Mouse (Mus musculus): ENCODE data around the gene Serac1. TPM values are rescaled to one million over a fixed set of nuclear protein-coding genes. Genes with fewer than 3 reads are reported as not detected.
A peak's percentile ranks its signal among the peaks of the same experiment; 100 is the strongest.

The Serac1 gene
- 22.5 and 22.7 TPM in 2 replicates for polyA plus RNA-seq (2012; rRNA removed)

GRCm38 (mm10) chr17:6079287-6080122 is at the start of gene Serac1, which contains the start of gene Gtf2h5:
Serac1 (minus strand) TSS chr17:6079741.
Gtf2h5 (plus strand) TSS chr17:6079786.
- DNase-seq (ENCODE audit: extremely low spot score in 1 of 2, low spot score in 1 of 2), result peak; percentile 93 to 99

- no peak for DNase-seq (ENCODE audit: extremely low spot score in 1 of 2, low spot score in 1 of 2)
Measured at GRCm38 (mm10) chr17:6128039-6128438, 48.5 kb upstream of the Serac1 start.

GRCm38 (mm10) chr17:6125441-6125840 is 45.9 kb upstream of the Serac1 start:
- DNase-seq (ENCODE audit: extremely low spot score in 1 of 2, low spot score in 1 of 2), result no peak

GRCm38 (mm10) chr17:6123776-6124175 is 44.2 kb upstream of the Serac1 start:
- no peak for DNase-seq (ENCODE audit: extremely low spot score in 1 of 2, low spot score in 1 of 2)

- DNase-seq (ENCODE audit: extremely low spot score in 1 of 2, low spot score in 1 of 2), result no peak
Measured at GRCm38 (mm10) chr17:6118861-6119260, 39.3 kb upstream of the Serac1 start.

GRCm38 (mm10) chr17:6117917-6118316 is 38.4 kb upstream of the Serac1 start:
- no peak for DNase-seq (ENCODE audit: extremely low spot score in 1 of 2, low spot score in 1 of 2)

GRCm38 (mm10) chr17:6117148-6117725 is 37.7 kb upstream of the Serac1 start:
- DNase-seq (ENCODE audit: extremely low spot score in 1 of 2, low spot score in 1 of 2), result no peak

GRCm38 (mm10) chr17:6115085-6115484 is 35.5 kb upstream of the Serac1 start:
- DNase-seq (ENCODE audit: extremely low spot score in 1 of 2, low spot score in 1 of 2), result no peak

GRCm38 (mm10) chr17:6113653-6114052 is 34.1 kb upstream of the Serac1 start:
- no peak for DNase-seq (ENCODE audit: extremely low spot score in 1 of 2, low spot score in 1 of 2)

- DNase-seq (ENCODE audit: extremely low spot score in 1 of 2, low spot score in 1 of 2), result no peak
Measured at GRCm38 (mm10) chr17:6110956-6111355, 31.4 kb upstream of the Serac1 start.

- DNase-seq (ENCODE audit: extremely low spot score in 1 of 2, low spot score in 1 of 2), result no peak
Measured at GRCm38 (mm10) chr17:6108175-6108574, 28.6 kb upstream of the Serac1 start.

GRCm38 (mm10) chr17:6107015-6107601 is 27.6 kb upstream of the Serac1 start:
- peak; percentile 25 to 46 for DNase-seq (ENCODE audit: extremely low spot score in 1 of 2, low spot score in 1 of 2)

- peak; percentile 80 to 81 for DNase-seq (ENCODE audit: extremely low spot score in 1 of 2, low spot score in 1 of 2)
Measured at GRCm38 (mm10) chr17:6106361-6107014, 26.9 kb upstream of the Serac1 start, which contains the start of gene Tulp4. Tulp4 (plus strand) TSS chr17:6106437.

- DNase-seq (ENCODE audit: extremely low spot score in 1 of 2, low spot score in 1 of 2), result no peak
Measured at GRCm38 (mm10) chr17:6103566-6103965, 24.0 kb upstream of the Serac1 start.

GRCm38 (mm10) chr17:6102287-6102686 is 22.7 kb upstream of the Serac1 start:
- no peak for DNase-seq (ENCODE audit: extremely low spot score in 1 of 2, low spot score in 1 of 2)

- DNase-seq (ENCODE audit: extremely low spot score in 1 of 2, low spot score in 1 of 2), result peak in 1 of 2 experiments; percentile 74
Measured at GRCm38 (mm10) chr17:6097884-6098283, 18.3 kb upstream of the Serac1 start.

GRCm38 (mm10) chr17:6095579-6095978 is 16.0 kb upstream of the Serac1 start:
- no peak for DNase-seq (ENCODE audit: extremely low spot score in 1 of 2, low spot score in 1 of 2)

GRCm38 (mm10) chr17:6091604-6092003 is 12.1 kb upstream of the Serac1 start:
- DNase-seq (ENCODE audit: extremely low spot score in 1 of 2, low spot score in 1 of 2), result no peak

GRCm38 (mm10) chr17:6083323-6083890 is 3.9 kb upstream of the Serac1 start:
- DNase-seq (ENCODE audit: extremely low spot score in 1 of 2, low spot score in 1 of 2), result no peak

GRCm38 (mm10) chr17:6073405-6073804 is 6.1 kb downstream of the Serac1 start:
- DNase-seq (ENCODE audit: extremely low spot score in 1 of 2, low spot score in 1 of 2), result no peak

- DNase-seq (ENCODE audit: extremely low spot score in 1 of 2, low spot score in 1 of 2), result no peak
Measured at GRCm38 (mm10) chr17:6069866-6070265, 9.7 kb downstream of the Serac1 start.
